Mouse (Mus musculus): ENCODE data around the gene G6pc3. TPM values are rescaled to one million over a fixed set of nuclear protein-coding genes. Genes with fewer than 3 reads are reported as not detected.

G6pc3 gene
- polyA plus RNA-seq (2014; fragmentation: Nextera tagmentation; extraction: Ambion mirVana) = 33.3 and 37.1 TPM in 2 replicates

- H3K36me3 ChIP-seq (replicated peaks; ENCODE audit: control insufficient read depth, insufficient read depth, low read depth, low read length) = no peaks in the 10 kb centered on the region; the same call in none of the 2 replicates
- no peaks in the 10 kb centered on the region for H3K4me1 ChIP-seq (ENCODE audit: control insufficient read depth, insufficient read depth, low read length)
- no peaks in the 10 kb centered on the region for H3K9me3 ChIP-seq (replicated peaks; ENCODE audit: control insufficient read depth, low read length)
- DNase-seq (ENCODE audit: low spot score) = peak; percentile 94
- peak within 1 kb of the TSS; percentile 73 for H3K4me2 ChIP-seq (ENCODE audit: low read depth, low read length)
- peak; percentile 90 for ATAC-seq (replicated peaks; ENCODE audit: insufficient number of reproducible peaks, low FRiP score, low TSS enrichment, low read depth)
- H3K27me3 ChIP-seq (ENCODE audit: control insufficient read depth, insufficient read depth, low read length) = no peaks in the 10 kb centered on the region
- H3K4me3 ChIP-seq (ENCODE audit: low read depth, low read length) = peak within 1 kb of the TSS; percentile 55
- no peak within 1 kb of the TSS for H3K27ac ChIP-seq (replicated peaks; ENCODE audit: low read depth, low read length)
- peak within 1 kb of the TSS; percentile 71 for H3K9ac ChIP-seq (replicated peaks; ENCODE audit: low read length)
- WGBS = 3% methylated on average over 50 of the region's 50 CpGs
Measured at GRCm38 (mm10) chr11:102189461-102190436, at the start of gene G6pc3. Gene G6pc3 (plus strand): TSS chr11:102189620.

GRCm38 (mm10) chr11:102140508-102140907, 48.9 kb upstream of the G6pc3 start:
- ATAC-seq (replicated peaks; ENCODE audit: insufficient number of reproducible peaks, low FRiP score, low TSS enrichment, low read depth) (no peak), DNase-seq (ENCODE audit: low spot score) (peak; percentile 86)
- Histone ChIP-seq H3K36me3 (replicated peaks; ENCODE audit: control insufficient read depth, insufficient read depth, low read depth, low read length) (no peaks in the 10 kb centered on the region), H3K4me2 (ENCODE audit: low read depth, low read length) (no peak overlapping the region), H3K9ac (replicated peaks; ENCODE audit: low read length) (no peak overlapping the region), H3K27ac (replicated peaks; ENCODE audit: low read depth, low read length) (no peak overlapping the region), H3K4me1 (ENCODE audit: control insufficient read depth, insufficient read depth, low read length) (no peaks in the 10 kb centered on the region; the same call in 1 of the 2 replicates), H3K4me3 (ENCODE audit: low read depth, low read length) (no peak overlapping the region), H3K27me3 (ENCODE audit: control insufficient read depth, insufficient read depth, low read length) (peaks cover 14% of the 10 kb centered on the region), H3K9me3 (replicated peaks; ENCODE audit: control insufficient read depth, low read length) (no peaks in the 10 kb centered on the region)
- WGBS = 2% methylated on average over 5 of the region's 5 CpGs

GRCm38 (mm10) chr11:102142355-102142754, 47.1 kb upstream of the G6pc3 start:
- H3K27me3 ChIP-seq (ENCODE audit: control insufficient read depth, insufficient read depth, low read length) = peaks cover 32% of the 10 kb centered on the region
- no peak for ATAC-seq (replicated peaks; ENCODE audit: insufficient number of reproducible peaks, low FRiP score, low TSS enrichment, low read depth)
- WGBS = 67% methylated on average over 7 of the region's 7 CpGs

GRCm38 (mm10) chr11:102144957-102145470, 44.4 kb upstream of the G6pc3 start:
- no peaks in the 10 kb centered on the region for H3K36me3 ChIP-seq (replicated peaks; ENCODE audit: control insufficient read depth, insufficient read depth, low read depth, low read length)
- WGBS = 27% methylated on average over 13 of the region's 13 CpGs
- no peak for ATAC-seq (replicated peaks; ENCODE audit: insufficient number of reproducible peaks, low FRiP score, low TSS enrichment, low read depth)

More at GRCm38 (mm10) chr11:102142355-102142754, 47.1 kb upstream of the G6pc3 start:
- no peaks in the 10 kb centered on the region for H3K36me3 ChIP-seq (replicated peaks; ENCODE audit: control insufficient read depth, insufficient read depth, low read depth, low read length)
- no peak overlapping the region for H3K4me3 ChIP-seq (ENCODE audit: low read depth, low read length)
- H3K9me3 ChIP-seq (replicated peaks; ENCODE audit: control insufficient read depth, low read length) = no peaks in the 10 kb centered on the region
- no peak overlapping the region for H3K27ac ChIP-seq (replicated peaks; ENCODE audit: low read depth, low read length)
- DNase-seq (ENCODE audit: low spot score) = no peak
- H3K9ac ChIP-seq (replicated peaks; ENCODE audit: low read length) = no peak overlapping the region
- H3K4me2 ChIP-seq (ENCODE audit: low read depth, low read length) = no peak overlapping the region
- no peaks in the 10 kb centered on the region; the same call in 1 of the 2 replicates for H3K4me1 ChIP-seq (ENCODE audit: control insufficient read depth, insufficient read depth, low read length)

GRCm38 (mm10) chr11:102145471-102146001, 43.9 kb upstream of the G6pc3 start, which contains the start of gene Nags:
Gene Nags (plus strand): TSS chr11:102145513.
- DNase-seq (ENCODE audit: low spot score) = no peak
- Histone ChIP-seq H3K27me3 (ENCODE audit: control insufficient read depth, insufficient read depth, low read length) (peaks cover 44% of the 10 kb centered on the region), H3K4me2 (ENCODE audit: low read depth, low read length) (peak within 1 kb of the TSS; percentile 43), H3K9me3 (replicated peaks; ENCODE audit: control insufficient read depth, low read length) (no peaks in the 10 kb centered on the region), H3K4me3 (ENCODE audit: low read depth, low read length) (peak within 1 kb of the TSS; percentile 24), H3K27ac (replicated peaks; ENCODE audit: low read depth, low read length) (no peak within 1 kb of the TSS), H3K36me3 (replicated peaks; ENCODE audit: control insufficient read depth, insufficient read depth, low read depth, low read length) (no peaks in the 10 kb centered on the region), H3K9ac (replicated peaks; ENCODE audit: low read length) (no peak within 1 kb of the TSS), H3K4me1 (ENCODE audit: control insufficient read depth, insufficient read depth, low read length) (no peaks in the 10 kb centered on the region)
- WGBS = 1% methylated on average over 50 of the region's 50 CpGs
- ATAC-seq (replicated peaks; ENCODE audit: insufficient number of reproducible peaks, low FRiP score, low TSS enrichment, low read depth) = peak; percentile 36; the same call in 1 of the 2 replicates

More at GRCm38 (mm10) chr11:102144957-102145470, 44.4 kb upstream of the G6pc3 start:
- H3K4me2 ChIP-seq (ENCODE audit: low read depth, low read length) = peak overlapping the region; percentile 43
- peak overlapping the region; percentile 24; the same call in 1 of the 2 replicates for H3K4me3 ChIP-seq (ENCODE audit: low read depth, low read length)
- no peak overlapping the region for H3K27ac ChIP-seq (replicated peaks; ENCODE audit: low read depth, low read length)
- DNase-seq (ENCODE audit: low spot score) = no peak
- peaks cover 44% of the 10 kb centered on the region for H3K27me3 ChIP-seq (ENCODE audit: control insufficient read depth, insufficient read depth, low read length)
- no peaks in the 10 kb centered on the region for H3K4me1 ChIP-seq (ENCODE audit: control insufficient read depth, insufficient read depth, low read length)
- no peak overlapping the region for H3K9ac ChIP-seq (replicated peaks; ENCODE audit: low read length)
- no peaks in the 10 kb centered on the region for H3K9me3 ChIP-seq (replicated peaks; ENCODE audit: control insufficient read depth, low read length)

GRCm38 (mm10) chr11:102146005-102146404, 43.4 kb upstream of the G6pc3 start:
- no peaks in the 10 kb centered on the region for H3K9me3 ChIP-seq (replicated peaks; ENCODE audit: control insufficient read depth, low read length)
- peaks cover 44% of the 10 kb centered on the region for H3K27me3 ChIP-seq (ENCODE audit: control insufficient read depth, insufficient read depth, low read length)
- WGBS = 4% methylated on average over 16 of the region's 16 CpGs
- H3K36me3 ChIP-seq (replicated peaks; ENCODE audit: control insufficient read depth, insufficient read depth, low read depth, low read length) = no peaks in the 10 kb centered on the region
- ATAC-seq (replicated peaks; ENCODE audit: insufficient number of reproducible peaks, low FRiP score, low TSS enrichment, low read depth) (no peak), DNase-seq (ENCODE audit: low spot score) (no peak)
- H3K9ac ChIP-seq (replicated peaks; ENCODE audit: low read length) = no peak overlapping the region
- H3K4me1 ChIP-seq (ENCODE audit: control insufficient read depth, insufficient read depth, low read length) = no peaks in the 10 kb centered on the region
- H3K4me3 ChIP-seq (ENCODE audit: low read depth, low read length) = no peak overlapping the region; the same call in 1 of the 2 replicates
- no peak overlapping the region for H3K27ac ChIP-seq (replicated peaks; ENCODE audit: low read depth, low read length)
- H3K4me2 ChIP-seq (ENCODE audit: low read depth, low read length) = no peak overlapping the region

GRCm38 (mm10) chr11:102146531-102146930, 42.9 kb upstream of the G6pc3 start:
- Histone ChIP-seq H3K9ac (replicated peaks; ENCODE audit: low read length) (no peak overlapping the region; the same call in 1 of the 2 replicates), H3K36me3 (replicated peaks; ENCODE audit: control insufficient read depth, insufficient read depth, low read depth, low read length) (no peaks in the 10 kb centered on the region), H3K4me3 (ENCODE audit: low read depth, low read length) (no peak overlapping the region), H3K9me3 (replicated peaks; ENCODE audit: control insufficient read depth, low read length) (no peaks in the 10 kb centered on the region), H3K27me3 (ENCODE audit: control insufficient read depth, insufficient read depth, low read length) (peaks cover 44% of the 10 kb centered on the region), H3K4me1 (ENCODE audit: control insufficient read depth, insufficient read depth, low read length) (no peaks in the 10 kb centered on the region), H3K4me2 (ENCODE audit: low read depth, low read length) (no peak overlapping the region), H3K27ac (replicated peaks; ENCODE audit: low read depth, low read length) (no peak overlapping the region)
- DNase-seq (ENCODE audit: low spot score) (no peak), ATAC-seq (replicated peaks; ENCODE audit: insufficient number of reproducible peaks, low FRiP score, low TSS enrichment, low read depth) (no peak; the same call in 1 of the 2 replicates)
- WGBS = 14% methylated on average over 17 of the region's 17 CpGs
